Mouse (Mus musculus): Measurements from ENCODE around the gene Rnft2. TPM values are rescaled to one million over a fixed set of nuclear protein-coding genes. Genes with fewer than 3 reads are reported as not detected.

The Rnft2 gene
- polyA plus RNA-seq, 1 experiment from 2014 or later, result 7.4 TPM

GRCm38 (mm10) chr5:118265366-118265765 is 20.4 kb upstream of the Rnft2 start:
- peaks cover 17% of the 10 kb centered on the region for H3K27me3 ChIP-seq (ENCODE audit: insufficient read depth, poor library complexity, severe bottlenecking)
- no peak for DNase-seq (ENCODE audit: low spot score)
- no peaks in the 10 kb centered on the region for H3K9me3 ChIP-seq
- no peak overlapping the region for H3K4me3 ChIP-seq
- WGBS, result 88% methylated on average over 5 of the region's 5 CpGs
- peaks cover 14% of the 10 kb centered on the region for H3K4me1 ChIP-seq (replicated peaks)
- no peak overlapping the region for H3K27ac ChIP-seq
- H3K36me3 ChIP-seq, result peaks cover 37% of the 10 kb centered on the region

GRCm38 (mm10) chr5:118264279-118264678 is 19.4 kb upstream of the Rnft2 start:
- WGBS, result 76% methylated on average over 9 of the region's 9 CpGs
- no peak overlapping the region for H3K27ac ChIP-seq
- H3K4me3 ChIP-seq, result no peak overlapping the region
- peaks cover 10% of the 10 kb centered on the region for H3K4me1 ChIP-seq (replicated peaks)
- no peak for DNase-seq (ENCODE audit: low spot score)
- H3K9me3 ChIP-seq, result no peaks in the 10 kb centered on the region
- H3K36me3 ChIP-seq, result peaks cover 48% of the 10 kb centered on the region
- peaks cover 7% of the 10 kb centered on the region; the same call in 1 of the 2 replicates for H3K27me3 ChIP-seq (ENCODE audit: insufficient read depth, poor library complexity, severe bottlenecking)

- Histone ChIP-seq H3K4me3 (no peak overlapping the region), H3K27me3 (ENCODE audit: insufficient read depth, poor library complexity, severe bottlenecking) (no peaks in the 10 kb centered on the region), H3K27ac (no peak overlapping the region), H3K36me3 (peaks cover 66% of the 10 kb centered on the region), H3K4me1 (replicated peaks) (peaks cover 5% of the 10 kb centered on the region), H3K9me3 (no peaks in the 10 kb centered on the region)
- no peak for DNase-seq (ENCODE audit: low spot score)
- 91% methylated on average over 8 of the region's 8 CpGs for WGBS
These were observed 17.5 kb upstream of the Rnft2 start for GRCm38 (mm10) chr5:118262418-118262817.

GRCm38 (mm10) chr5:118261181-118261580 is 16.3 kb upstream of the Rnft2 start:
- no peak for DNase-seq (ENCODE audit: low spot score)
- Histone ChIP-seq H3K36me3 (peaks cover 79% of the 10 kb centered on the region), H3K9me3 (no peaks in the 10 kb centered on the region), H3K27ac (no peak overlapping the region), H3K4me1 (replicated peaks) (peaks cover 5% of the 10 kb centered on the region), H3K4me3 (no peak overlapping the region), H3K27me3 (ENCODE audit: insufficient read depth, poor library complexity, severe bottlenecking) (no peaks in the 10 kb centered on the region)
- 94% methylated on average over 9 of the region's 9 CpGs for WGBS

DNA sequence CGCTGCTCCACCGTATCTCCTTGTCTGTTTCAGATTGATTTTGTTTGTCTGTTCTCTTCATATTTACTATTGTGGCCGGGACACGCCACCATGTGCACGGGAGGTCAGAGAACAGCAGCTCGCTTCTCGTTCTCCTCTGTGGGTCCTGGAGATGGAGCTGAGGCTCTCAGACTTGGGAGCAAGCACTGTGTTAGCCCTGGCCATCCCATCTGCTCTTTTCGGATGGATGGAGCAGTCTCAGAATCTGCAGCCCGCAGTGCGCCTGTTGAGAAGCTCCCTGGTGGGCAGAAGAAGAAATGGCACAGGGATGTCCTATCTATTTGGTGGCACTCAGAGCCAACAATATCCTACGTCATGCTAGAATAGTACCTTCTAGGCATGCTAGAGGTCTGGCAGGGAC is 15.7 kb upstream of the Rnft2 start:
- H3K9me3 ChIP-seq, result no peaks in the 10 kb centered on the region
- H3K36me3 ChIP-seq, result peaks cover 84% of the 10 kb centered on the region
- DNase-seq (ENCODE audit: low spot score), result no peak
- H3K27ac ChIP-seq, result no peak overlapping the region
- no peak overlapping the region for H3K4me3 ChIP-seq
- peaks cover 5% of the 10 kb centered on the region for H3K4me1 ChIP-seq (replicated peaks)
- H3K27me3 ChIP-seq (ENCODE audit: insufficient read depth, poor library complexity, severe bottlenecking), result no peaks in the 10 kb centered on the region
- 94% methylated on average over 11 of the region's 11 CpGs for WGBS

- Histone ChIP-seq H3K9me3 (no peaks in the 10 kb centered on the region), H3K36me3 (peaks cover 86% of the 10 kb centered on the region), H3K4me3 (no peak overlapping the region), H3K27me3 (ENCODE audit: insufficient read depth, poor library complexity, severe bottlenecking) (no peaks in the 10 kb centered on the region), H3K4me1 (replicated peaks) (peaks cover 5% of the 10 kb centered on the region), H3K27ac (no peak overlapping the region)
- no peak for DNase-seq (ENCODE audit: low spot score)
- 92% methylated on average over 10 of the region's 10 CpGs for WGBS
These were observed 15.1 kb upstream of the Rnft2 start for GRCm38 (mm10) chr5:118260055-118260454.

- no peak overlapping the region for H3K4me3 ChIP-seq
- DNase-seq (ENCODE audit: low spot score), result no peak
- H3K27me3 ChIP-seq (ENCODE audit: insufficient read depth, poor library complexity, severe bottlenecking), result no peaks in the 10 kb centered on the region
- WGBS, result 94% methylated on average over 6 of the region's 6 CpGs
- H3K36me3 ChIP-seq, result peaks cover 86% of the 10 kb centered on the region
- H3K4me1 ChIP-seq (replicated peaks), result peaks cover 5% of the 10 kb centered on the region
- H3K9me3 ChIP-seq, result no peaks in the 10 kb centered on the region
- no peak overlapping the region for H3K27ac ChIP-seq
These were observed 14.7 kb upstream of the Rnft2 start for GRCm38 (mm10) chr5:118259636-118260035.

- H3K9me3 ChIP-seq, result no peaks in the 10 kb centered on the region
- H3K4me3 ChIP-seq, result no peak overlapping the region
- WGBS, result 76% methylated on average over 6 of the region's 6 CpGs
- peaks cover 2% of the 10 kb centered on the region for H3K4me1 ChIP-seq (replicated peaks)
- H3K36me3 ChIP-seq, result peaks cover 83% of the 10 kb centered on the region
- no peaks in the 10 kb centered on the region for H3K27me3 ChIP-seq (ENCODE audit: insufficient read depth, poor library complexity, severe bottlenecking)
- no peak for DNase-seq (ENCODE audit: low spot score)
- no peak overlapping the region for H3K27ac ChIP-seq
These were observed 14.2 kb upstream of the Rnft2 start for GRCm38 (mm10) chr5:118259152-118259551.

DNA sequence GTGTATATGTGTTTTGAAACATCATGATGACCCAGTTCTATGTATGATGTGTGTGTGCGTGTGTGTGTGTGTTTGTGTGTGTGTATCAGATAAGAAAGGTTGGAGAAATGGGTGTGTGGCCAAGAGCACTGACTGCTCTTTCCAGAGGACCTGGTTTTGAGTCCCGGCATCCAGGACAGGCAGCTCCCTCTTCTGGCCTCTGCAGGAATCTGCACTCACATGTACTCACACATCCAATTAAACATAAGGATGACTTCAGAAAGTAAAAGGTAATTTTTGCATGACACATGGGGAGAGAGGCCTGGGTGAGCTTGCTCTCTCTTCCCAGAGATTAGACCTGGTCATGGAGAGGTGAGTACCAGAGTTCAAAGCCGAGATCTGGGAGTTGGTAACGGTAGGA is 12.1 kb upstream of the Rnft2 start:
- WGBS, result 89% methylated on average over 4 of the region's 4 CpGs
- H3K4me3 ChIP-seq, result no peak overlapping the region
- no peak for DNase-seq (ENCODE audit: low spot score)
- H3K27me3 ChIP-seq (ENCODE audit: insufficient read depth, poor library complexity, severe bottlenecking), result no peaks in the 10 kb centered on the region
- peaks cover 5% of the 10 kb centered on the region; the same call in 1 of the 2 replicates for H3K4me1 ChIP-seq (replicated peaks)
- no peaks in the 10 kb centered on the region for H3K9me3 ChIP-seq
- H3K36me3 ChIP-seq, result peaks cover 65% of the 10 kb centered on the region
- no peak overlapping the region for H3K27ac ChIP-seq

GRCm38 (mm10) chr5:118253551-118253950 is 8.6 kb upstream of the Rnft2 start:
- WGBS, result 87% methylated on average over 3 of the region's 3 CpGs
- H3K36me3 ChIP-seq, result peaks cover 56% of the 10 kb centered on the region
- H3K4me3 ChIP-seq, result no peak overlapping the region
- H3K27ac ChIP-seq, result no peak overlapping the region
- no peaks in the 10 kb centered on the region for H3K27me3 ChIP-seq (ENCODE audit: insufficient read depth, poor library complexity, severe bottlenecking)
- DNase-seq (ENCODE audit: low spot score), result no peak
- H3K9me3 ChIP-seq, result no peaks in the 10 kb centered on the region
- 0 out of 2 replicates have a peak, but pooled peaks cover 5% of the 10 kb centered on the region for H3K4me1 ChIP-seq (replicated peaks)

DNA sequence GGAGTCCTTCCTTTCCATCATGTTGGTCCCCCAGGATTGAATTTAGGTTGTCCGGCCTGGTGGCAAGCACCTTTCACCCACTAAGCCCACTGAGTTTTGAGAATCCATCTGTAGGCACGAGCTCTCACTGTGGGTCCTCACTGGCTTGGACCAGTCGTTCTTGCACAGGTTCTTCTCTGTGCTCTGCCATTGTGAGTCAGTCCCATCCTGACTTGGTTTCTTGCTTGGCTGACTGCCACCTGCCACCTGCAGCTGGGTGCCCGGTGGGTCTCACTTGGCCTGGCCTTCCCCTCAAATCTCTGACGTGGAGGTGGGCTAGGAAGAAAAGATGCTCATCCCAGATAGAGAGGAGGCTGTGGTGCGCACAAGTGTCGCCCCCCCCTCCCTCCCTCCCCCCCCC is 6.1 kb upstream of the Rnft2 start:
- no peaks in the 10 kb centered on the region for H3K9me3 ChIP-seq
- peaks cover 47% of the 10 kb centered on the region for H3K36me3 ChIP-seq

DNA sequence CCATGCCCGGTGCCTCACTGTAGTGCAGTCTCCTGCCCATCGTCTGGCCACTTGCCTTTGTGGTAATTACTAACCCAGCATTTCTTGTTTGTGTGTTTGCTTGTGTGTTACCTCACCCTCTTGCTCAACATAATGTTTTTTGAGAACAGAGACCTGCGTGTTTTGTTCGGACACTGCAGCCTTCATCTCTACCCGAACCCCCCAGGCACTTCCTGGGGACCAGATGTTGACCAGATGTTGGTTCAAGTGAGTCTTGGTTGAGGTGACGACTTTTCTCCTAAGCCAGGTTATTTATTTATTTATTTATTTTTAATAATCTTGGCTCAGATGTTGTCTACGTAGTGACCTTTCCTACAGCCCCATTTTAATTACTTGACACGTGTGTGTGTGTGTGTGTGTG is 2.5 kb upstream of the Rnft2 start:
- H3K36me3 ChIP-seq, result peaks cover 46% of the 10 kb centered on the region
- WGBS, result 81% methylated on average over 8 of the region's 8 CpGs
- no peak for DNase-seq (ENCODE audit: low spot score)
- 0 out of 2 replicates have a peak overlapping the region, but pooled peaks have one; percentile 2 for H3K4me3 ChIP-seq
- H3K4me1 ChIP-seq (replicated peaks), result peaks cover 32% of the 10 kb centered on the region
- H3K27ac ChIP-seq, result no peak overlapping the region
- no peaks in the 10 kb centered on the region for H3K27me3 ChIP-seq (ENCODE audit: insufficient read depth, poor library complexity, severe bottlenecking)
- no peaks in the 10 kb centered on the region for H3K9me3 ChIP-seq

More for the DNA sequence above, 6.1 kb upstream of the Rnft2 start:
- Histone ChIP-seq H3K4me1 (replicated peaks) (peaks cover 20% of the 10 kb centered on the region), H3K27me3 (ENCODE audit: insufficient read depth, poor library complexity, severe bottlenecking) (no peaks in the 10 kb centered on the region), H3K4me3 (no peak overlapping the region), H3K27ac (no peak overlapping the region)
- 76% methylated on average over 7 of the region's 7 CpGs for WGBS
- DNase-seq (ENCODE audit: low spot score), result no peak

DNA sequence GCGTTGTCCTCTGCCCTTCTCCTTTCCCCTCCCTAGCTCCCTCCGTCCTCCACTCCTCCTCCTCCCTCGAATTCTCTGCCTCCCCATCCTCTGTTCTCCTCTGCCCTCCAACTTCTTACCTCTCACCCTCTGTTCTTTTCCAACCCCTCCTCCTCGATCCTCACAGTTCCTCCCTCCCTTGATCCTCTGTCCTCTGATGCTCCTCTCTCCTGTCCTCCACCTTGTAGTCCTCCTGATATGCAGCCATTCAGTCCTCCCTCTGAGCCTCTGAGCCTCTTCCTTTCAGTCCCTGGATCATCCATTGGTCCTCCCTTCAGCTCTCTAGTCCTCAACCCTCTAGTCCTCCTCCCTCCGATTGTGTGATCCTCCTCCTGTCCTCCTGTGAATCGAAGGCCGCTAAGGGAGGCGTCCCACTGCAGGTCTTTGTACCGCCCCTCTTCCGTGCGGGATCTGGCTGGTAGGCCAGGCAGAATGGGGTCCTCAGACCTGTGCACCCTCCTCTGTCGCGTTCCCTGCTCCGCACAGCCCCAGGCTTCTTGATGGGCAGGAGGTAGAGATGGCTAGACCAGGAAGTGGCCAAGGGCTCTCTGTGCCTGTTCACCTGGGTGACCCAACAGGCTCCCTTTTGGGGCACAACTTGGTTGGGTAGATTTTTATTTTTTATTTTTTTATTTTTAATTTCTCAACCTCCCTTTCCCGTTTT is 841 bp upstream of the Rnft2 start:
- DNase-seq (ENCODE audit: low spot score), result peak; percentile 32

More for the DNA sequence above, 841 bp upstream of the Rnft2 start:
- H3K27ac ChIP-seq, result peak overlapping the region; percentile 92
- peaks cover 32% of the 10 kb centered on the region for H3K4me1 ChIP-seq (replicated peaks)
- no peaks in the 10 kb centered on the region for H3K9me3 ChIP-seq
- no peaks in the 10 kb centered on the region for H3K27me3 ChIP-seq (ENCODE audit: insufficient read depth, poor library complexity, severe bottlenecking)
- H3K4me3 ChIP-seq, result peak overlapping the region; percentile 81
- 8% methylated on average over 15 of the region's 15 CpGs for WGBS
- peaks cover 57% of the 10 kb centered on the region for H3K36me3 ChIP-seq

Measured in hindbrain, embryonic 10.5 days (tissue).